Mouse (Mus musculus) layer of hippocampus, adult 9-11 months (tissue): ENCODE measurements at regions not wholly inside any gene's neighbourhood (a gene's known extent, or its start where the extent isn't known, plus 50 kb on each side); places are given as distances from the start of the nearest gene placed in this dataset.

Source experiments
- DNase-seq: peaks from one replicate; pipeline ENCODE4 v3.0.0; 2022

DNA sequence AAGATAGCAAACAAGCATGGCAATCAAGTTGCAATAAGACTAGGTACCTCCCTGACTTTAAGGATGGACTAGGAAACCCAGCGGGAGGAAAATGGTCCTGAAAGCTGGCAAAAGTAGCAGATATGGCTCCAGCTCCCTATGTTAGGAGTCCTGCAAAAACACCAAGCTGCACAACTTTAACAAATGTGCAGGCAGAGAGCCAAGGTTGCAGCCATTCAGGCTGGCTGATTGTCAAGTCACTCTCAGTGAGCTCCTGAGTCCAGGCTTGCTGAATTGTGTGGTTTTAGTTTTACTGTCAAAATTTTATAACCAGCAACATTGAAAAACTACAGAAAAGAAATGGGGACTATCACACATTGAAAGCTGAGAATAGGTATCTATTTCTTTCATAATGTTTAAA, 1122.8 kb upstream of the Slc10a2 start:
- DNase-seq, result no peak

- no peak for DNase-seq
Measured at GRCm38 (mm10) chr8:6225194-6225593, 1120.0 kb upstream of the Slc10a2 start.

- DNase-seq, result peak; percentile 12
Measured at GRCm38 (mm10) chr8:6207617-6208349, 1102.6 kb upstream of the Slc10a2 start.

GRCm38 (mm10) chr8:6204051-6204745, 1099.0 kb upstream of the Slc10a2 start:
- DNase-seq, result no peak

DNA sequence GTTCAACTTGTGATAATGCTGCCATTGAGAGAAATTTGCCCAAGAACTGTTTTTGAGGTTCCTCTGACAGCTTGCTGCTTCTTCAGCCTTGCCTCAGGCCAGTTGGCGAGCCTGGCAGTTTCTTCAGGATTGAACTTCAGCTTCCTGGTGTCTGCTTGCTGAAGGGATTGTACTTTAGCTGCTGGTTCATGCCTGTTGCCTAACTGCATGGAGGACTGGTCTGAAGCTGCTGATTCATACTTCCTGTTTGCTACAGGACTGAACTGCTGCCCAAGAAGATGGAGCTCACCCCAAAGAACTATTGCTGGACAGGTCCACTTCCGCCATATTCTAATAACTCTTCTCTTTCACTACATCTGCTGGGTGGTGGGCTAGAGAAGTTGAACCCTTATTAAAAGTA, 1086.3 kb upstream of the Slc10a2 start:
- DNase-seq, result no peak

DNA sequence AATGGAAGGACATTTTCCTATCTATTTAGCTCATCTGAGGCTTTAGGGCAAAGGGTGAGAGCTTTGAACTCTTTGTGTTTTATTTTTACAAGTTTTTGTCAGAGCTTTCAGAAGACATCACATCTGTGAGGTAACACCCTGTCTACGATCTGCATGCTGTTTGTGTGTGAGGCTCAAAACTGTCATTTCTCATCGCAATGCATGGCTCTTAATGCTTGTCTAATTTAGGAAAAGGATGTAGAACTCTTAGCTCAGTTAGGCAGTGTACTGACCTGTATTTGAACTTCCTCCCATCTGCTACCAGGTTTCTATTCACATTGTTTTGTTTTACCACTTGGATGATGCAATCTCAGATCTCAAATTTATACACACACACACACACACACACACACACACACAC, 1083.3 kb upstream of the Slc10a2 start:
- DNase-seq, result no peak

GRCm38 (mm10) chr8:6186561-6186960, 1081.4 kb upstream of the Slc10a2 start:
- no peak for DNase-seq

GRCm38 (mm10) chr8:6179602-6180001, 1074.5 kb upstream of the Slc10a2 start:
- DNase-seq, result no peak

GRCm38 (mm10) chr8:6166433-6166832, 1061.3 kb upstream of the Slc10a2 start:
- DNase-seq, result no peak

GRCm38 (mm10) chr8:6165230-6165629, 1060.1 kb upstream of the Slc10a2 start:
- DNase-seq, result no peak

DNA sequence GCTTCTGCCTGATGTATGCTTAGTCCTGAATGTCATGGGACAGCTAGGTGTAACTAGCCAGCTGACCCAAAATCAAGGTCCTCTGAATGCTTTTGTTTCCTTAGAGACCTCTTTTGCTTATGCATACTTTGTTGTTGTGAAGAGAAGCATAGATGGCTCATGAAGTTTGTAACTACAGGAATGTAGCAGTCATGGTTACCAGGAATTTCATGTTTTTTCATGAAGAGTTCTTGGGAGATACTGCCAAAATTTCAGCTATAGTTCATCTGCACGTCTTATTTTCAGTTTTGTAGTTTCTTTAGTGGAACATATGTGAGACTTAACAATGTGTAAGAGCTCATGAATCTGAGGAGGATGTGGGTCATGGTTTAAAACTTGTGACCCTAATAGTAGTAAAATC, 1059.6 kb upstream of the Slc10a2 start:
- no peak for DNase-seq

DNA sequence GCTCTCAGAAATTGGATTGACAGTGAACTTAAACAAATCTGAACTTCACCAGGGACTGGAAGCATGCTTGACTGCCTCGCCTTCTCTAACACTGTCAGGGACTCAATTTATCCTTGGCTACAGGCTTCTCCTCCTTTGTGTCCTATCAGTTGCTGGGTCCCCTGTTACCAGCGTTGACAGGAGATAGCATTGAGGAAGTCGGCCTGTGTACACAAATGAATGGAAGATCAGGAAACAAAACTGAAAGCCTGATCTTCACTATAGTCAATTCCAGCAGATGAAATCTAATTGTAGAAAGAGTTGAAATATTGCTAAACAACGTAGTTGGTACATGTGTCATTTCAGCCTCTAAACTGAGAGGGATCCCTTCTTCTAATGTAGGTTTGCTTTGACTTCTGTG, 1039.4 kb upstream of the Slc10a2 start:
- DNase-seq, result no peak

DNA sequence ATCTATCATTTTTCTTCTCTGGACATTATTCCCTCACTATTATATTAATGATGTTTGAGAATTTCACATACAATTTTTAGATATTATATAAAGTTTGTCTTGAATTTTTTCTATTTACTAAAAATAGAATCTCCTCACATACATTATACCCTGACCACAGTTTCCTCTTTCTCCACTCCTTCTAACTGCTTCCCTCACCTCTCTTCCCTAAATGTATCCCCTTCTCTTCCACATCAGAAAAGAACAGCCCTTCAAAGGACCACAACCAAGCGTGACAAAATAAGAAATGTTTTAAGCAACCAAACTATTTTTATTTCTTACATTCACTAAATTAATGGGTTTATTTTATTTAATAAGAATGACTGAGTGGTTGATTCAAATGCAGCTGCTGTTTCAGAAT, 1034.9 kb upstream of the Slc10a2 start:
- no peak for DNase-seq

DNA sequence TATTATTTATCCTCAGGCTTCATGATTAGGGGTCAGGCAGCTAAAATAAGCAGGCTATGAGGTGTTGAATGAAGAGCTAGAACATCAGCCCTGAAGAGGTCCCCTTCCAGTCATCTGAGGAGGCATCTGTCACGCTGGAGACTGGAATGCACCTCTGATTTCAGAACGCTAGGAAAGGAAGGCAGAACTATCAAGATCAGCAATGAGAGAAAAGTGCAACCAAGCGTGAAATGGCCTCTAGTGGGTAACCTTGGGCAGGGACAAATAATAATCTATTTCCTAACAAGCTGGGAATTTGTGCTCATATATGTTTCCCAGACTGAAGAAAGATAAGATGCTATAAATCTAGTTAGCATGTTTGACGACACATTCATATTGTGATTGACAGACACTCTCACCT, 1034.0 kb upstream of the Slc10a2 start:
- no peak for DNase-seq

GRCm38 (mm10) chr8:6132243-6132751, 1027.1 kb upstream of the Slc10a2 start:
- no peak for DNase-seq

- no peak for DNase-seq
Measured at GRCm38 (mm10) chr8:6125265-6125664, 1020.1 kb upstream of the Slc10a2 start.

GRCm38 (mm10) chr8:6119506-6119905, 1014.4 kb upstream of the Slc10a2 start:
- no peak for DNase-seq

DNA sequence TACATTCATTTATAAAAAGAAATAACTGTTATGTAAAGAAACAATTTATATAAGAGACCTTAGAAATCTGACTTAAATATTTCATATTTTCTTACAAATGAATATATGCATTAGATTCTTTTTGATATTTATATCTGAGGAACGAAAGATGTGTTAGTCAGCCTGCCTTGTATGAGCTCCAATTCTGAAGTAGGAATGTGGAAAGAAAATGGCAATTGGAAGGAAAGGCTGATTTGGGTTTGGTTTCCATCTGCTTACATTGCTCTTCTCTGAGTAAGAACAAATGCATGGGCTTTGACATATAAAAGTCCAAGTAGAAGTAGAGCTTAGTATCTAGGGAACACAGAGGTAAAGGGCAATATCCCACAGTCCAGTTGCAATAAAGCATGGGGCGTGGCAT, 1006.2 kb upstream of the Slc10a2 start:
- peak; percentile 10 for DNase-seq

DNA sequence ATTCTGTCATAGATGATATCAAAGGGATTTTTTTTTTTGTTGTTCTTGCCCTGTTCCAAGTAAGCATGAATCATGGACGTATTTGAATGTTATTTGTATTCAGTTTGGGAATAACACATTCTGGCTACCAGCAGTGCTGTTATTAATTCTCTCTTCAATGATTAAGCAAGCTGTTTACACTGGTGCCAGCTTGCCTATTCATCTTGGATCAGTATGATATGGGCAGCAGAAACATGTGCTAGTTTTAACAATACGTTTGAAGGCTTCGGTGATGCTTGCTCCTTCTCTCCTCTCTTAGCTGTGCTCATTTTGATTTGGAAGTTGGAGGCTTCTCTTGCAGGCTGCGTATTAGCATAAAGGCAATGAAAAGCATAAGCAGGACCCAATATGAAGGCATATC, 984.9 kb upstream of the Slc10a2 start:
- DNase-seq, result peak; percentile 12

GRCm38 (mm10) chr8:6043939-6044577, 938.9 kb upstream of the Slc10a2 start:
- DNase-seq, result peak; percentile 39

GRCm38 (mm10) chr8:6012206-6012605, 907.1 kb upstream of the Slc10a2 start:
- DNase-seq, result peak; percentile 76

DNA sequence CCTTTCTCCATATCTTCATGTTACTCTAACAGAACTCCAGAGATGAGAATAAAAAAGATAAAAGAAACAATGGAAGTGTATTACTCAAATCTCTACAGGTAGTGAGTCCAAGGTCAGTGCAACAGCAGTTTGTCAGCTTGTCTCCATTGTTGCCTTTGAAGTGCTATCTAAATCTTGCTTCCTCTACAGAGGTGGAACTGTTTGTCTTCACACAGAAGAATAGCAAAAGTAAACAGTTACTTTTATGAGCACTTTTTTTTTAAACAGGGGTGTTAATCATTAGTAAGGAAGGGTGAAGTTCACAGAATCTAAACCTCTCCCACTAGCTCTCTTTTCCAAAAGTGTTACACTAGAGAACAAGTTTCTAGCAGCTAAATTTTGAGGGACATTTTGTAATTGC, 906.0 kb upstream of the Slc10a2 start:
- no peak for DNase-seq

DNA sequence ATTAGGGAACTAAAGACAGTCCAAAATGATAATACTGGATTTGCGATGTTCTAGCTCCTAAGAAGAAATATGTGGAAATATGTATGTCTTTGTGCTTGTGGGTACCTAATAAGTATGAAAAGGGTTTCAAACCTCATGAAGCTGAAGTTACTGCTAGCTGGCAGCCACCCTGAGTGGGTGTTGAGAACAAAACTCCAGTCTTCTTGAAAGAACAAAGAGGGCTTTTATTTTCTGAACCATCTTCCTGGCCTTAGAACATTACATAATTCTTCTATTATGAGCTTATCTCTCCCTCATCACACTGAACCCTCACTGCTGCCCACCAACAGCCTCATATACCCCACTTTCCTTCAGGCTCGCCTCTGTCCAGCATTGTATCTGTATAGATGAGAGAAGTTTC, 905.6 kb upstream of the Slc10a2 start:
- DNase-seq, result no peak

GRCm38 (mm10) chr8:6002612-6003011, 897.5 kb upstream of the Slc10a2 start:
- no peak for DNase-seq
